Mouse (Mus musculus) spleen, adult 2 months (tissue): ENCODE data around the gene AL732309.1. TPM values are rescaled to one million over a fixed set of nuclear protein-coding genes. Genes with fewer than 3 reads are reported as not detected.

Source experiments
- DNase-seq, 2 experiments: peaks; one replicate each; pipeline versions ENCODE4 v3.0.0 to v3.0.0-alpha.2; 2012 to 2021; ENCODE audit warnings: low spot score in 2 of 2, low read depth in 1 of 2
- H3K27ac ChIP-seq: fragments of 200-500 bp; 2 replicates; pipeline ENCODE4 v1.5.1; 2012; ENCODE audit warnings: low read length, inconsistent platforms; ENCODE audit not compliant: insufficient read depth
- H3K27me3 ChIP-seq: fragments of 200-500 bp; 2 replicates; pipeline ENCODE4 v1.6.1; 2012; ENCODE audit warnings: mild to moderate bottlenecking, moderate library complexity, low read length, inconsistent platforms; ENCODE audit not compliant: control insufficient read depth, insufficient read depth
- H3K36me3 ChIP-seq: fragments of 200-500 bp; 2 replicates; pipeline ENCODE4 v1.6.1; 2012; ENCODE audit warnings: mild to moderate bottlenecking, low read length, inconsistent platforms; ENCODE audit not compliant: control insufficient read depth, insufficient read depth
- H3K4me1 ChIP-seq: fragments of 200-500 bp; 2 replicates; pipeline ENCODE4 v1.6.1; 2011; ENCODE audit warnings: inconsistent platforms; ENCODE audit not compliant: control insufficient read depth, insufficient read depth, insufficient read length
- H3K4me3 ChIP-seq: fragments of 200-500 bp; 2 replicates; pipeline ENCODE4 v1.5.1; 2011; ENCODE audit warnings: mild to moderate bottlenecking, inconsistent platforms; ENCODE audit not compliant: insufficient read depth, insufficient read length; ENCODE audit errors: extremely low read depth
- CTCF ChIP-seq: fragments of 200-500 bp; IDR thresholded peaks from 2 replicates; pipeline ENCODE4 v1.5.1; 2011; ENCODE audit warnings: mild to moderate bottlenecking, inconsistent platforms; ENCODE audit not compliant: insufficient read depth, insufficient read length, insufficient replicate concordance; ENCODE audit errors: extremely low read depth
- POLR2A ChIP-seq: fragments of 200-500 bp; IDR thresholded peaks from 2 replicates; pipeline ENCODE4 v1.6.1; 2011; ENCODE audit warnings: low read depth, low read length, inconsistent platforms
- WGBS: fragments of 180-500 bp; shearing (Covaris S2); methylation state at CpG from one replicate; pipeline ENCODE4 v1.1.7; 2018; 5-methylcytosine and 5-hydroxymethylcytosine counted together
- polyA plus RNA-seq: library from polyadenylated mRNA; depleted of rRNA; stranded (reverse); fragments of >200 nt; gene quantifications from 2 replicates; pipeline ENCODE4 v1.2.3, GENCODE M21; 2012

The AL732309.1 gene
- polyA plus RNA-seq, 1 experiment = 21.0 TPM

DNA sequence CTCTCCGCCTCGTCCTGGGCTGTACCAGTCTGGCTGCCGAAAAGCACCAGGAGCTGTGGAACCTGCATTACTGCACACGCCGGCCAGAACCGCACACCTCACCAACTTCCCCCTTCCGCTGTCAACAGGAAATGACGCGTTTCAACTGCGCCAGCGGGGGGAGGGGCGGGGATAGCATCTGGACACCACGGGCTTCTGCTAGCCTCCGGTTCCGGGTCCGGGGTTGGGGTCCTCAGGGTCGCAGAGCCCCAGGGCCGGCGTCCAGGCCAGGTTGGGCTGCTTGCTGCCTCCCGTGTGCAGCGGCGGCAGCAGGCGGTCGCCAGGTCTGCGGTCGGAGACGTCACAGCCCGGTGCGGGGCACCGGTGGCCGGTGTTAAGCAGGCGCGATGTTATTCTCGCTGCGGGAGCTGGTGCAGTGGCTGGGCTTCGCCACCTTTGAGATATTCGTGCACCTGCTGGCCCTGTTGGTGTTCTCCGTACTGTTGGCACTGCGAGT, 8.7 kb upstream of the AL732309.1 start, which contains the start of gene Tmem203:
Tmem203 (plus strand) TSS at position 156 of the 496 bp plus-strand sequence.
- peak; percentile 82 to 84 for DNase-seq
- Histone ChIP-seq H3K27ac (peak within 1 kb of the TSS; percentile 86), H3K27me3 (no peaks in the 10 kb centered on the region), H3K4me3 (peak within 1 kb of the TSS; percentile 98), H3K4me1 (peaks cover 9% of the 10 kb centered on the region), H3K36me3 (peaks cover 8% of the 10 kb centered on the region)
- TF ChIP-seq POLR2A (peak; percentile 40; the same call in 1 of the 2 replicates), CTCF (no peak)
- WGBS = 1% methylated on average over 39 of the region's 39 CpGs

DNA sequence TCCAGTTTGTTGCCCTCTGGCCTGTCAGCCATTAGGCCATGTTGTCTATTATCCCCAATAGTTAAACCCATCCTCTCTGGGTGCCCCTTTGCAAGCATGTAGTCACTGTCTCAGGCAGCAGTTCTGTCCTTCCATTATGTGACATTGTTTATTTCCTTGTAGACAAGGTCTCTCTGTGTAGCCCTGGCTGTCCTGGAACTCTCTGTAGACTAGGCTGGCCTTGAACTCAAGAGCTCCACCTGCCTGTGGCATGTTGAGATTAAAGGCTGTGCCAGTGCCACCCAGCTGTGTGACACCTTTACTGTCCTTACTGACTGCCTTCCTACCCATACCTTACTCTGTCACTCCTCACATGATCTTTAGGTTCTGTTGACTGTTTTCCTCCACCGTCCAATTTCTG, 5.7 kb upstream of the AL732309.1 start:
- Histone ChIP-seq H3K4me1 (peaks cover 9% of the 10 kb centered on the region), H3K4me3 (no peak overlapping the region), H3K27ac (no peak overlapping the region), H3K36me3 (peaks cover 29% of the 10 kb centered on the region), H3K27me3 (no peaks in the 10 kb centered on the region)
- peak in 1 of 2 experiments; percentile 31 for DNase-seq
- 92% methylated on average over 1 of the region's 1 CpGs for WGBS
- TF ChIP-seq CTCF (peak; percentile 8; the same call in 1 of the 2 replicates), POLR2A (no peak)

- DNase-seq = no peak
- TF ChIP-seq POLR2A (no peak), CTCF (no peak)
Observed at GRCm38 (mm10) chr2:25244144-25244543, 2.5 kb downstream of the AL732309.1 start.

GRCm38 (mm10) chr2:25243342-25243741, 3.3 kb downstream of the AL732309.1 start:
- 87% methylated on average over 8 of the region's 8 CpGs for WGBS
- no peak for TF ChIP-seq CTCF
- H3K27me3 ChIP-seq = peaks cover 11% of the 10 kb centered on the region

More at GRCm38 (mm10) chr2:25244144-25244543, 2.5 kb downstream of the AL732309.1 start:
- 83% methylated on average over 4 of the region's 4 CpGs for WGBS
- Histone ChIP-seq H3K36me3 (peaks cover 14% of the 10 kb centered on the region), H3K4me1 (peaks cover 9% of the 10 kb centered on the region), H3K27me3 (peaks cover 11% of the 10 kb centered on the region), H3K4me3 (no peak overlapping the region), H3K27ac (no peak overlapping the region)

DNA sequence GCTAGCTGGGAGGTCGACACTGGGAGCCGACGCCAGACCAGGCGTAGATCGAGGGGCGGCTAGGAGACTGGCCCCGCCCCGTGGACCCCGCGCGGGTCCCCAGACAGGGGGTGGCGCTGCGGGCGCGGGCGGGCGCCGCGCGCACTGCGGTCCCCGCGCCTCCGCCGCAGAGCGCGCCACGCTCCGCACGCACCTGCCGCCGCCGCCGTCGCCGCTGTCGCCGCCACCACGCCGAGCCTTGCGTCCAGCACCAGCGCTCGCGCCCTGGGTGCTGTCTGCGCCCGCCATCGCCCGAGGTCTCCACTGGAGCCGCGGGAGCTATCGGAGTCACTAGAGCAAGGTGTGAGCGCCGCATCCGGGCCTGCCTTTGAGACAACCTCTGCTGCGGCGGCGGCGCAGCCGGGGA, 4.6 kb downstream of the AL732309.1 start, which contains the start of the genes Rnf208 and Cysrt1:
Rnf208 (plus strand) TSS at position 155 of the 406 bp plus-strand sequence.
Cysrt1 (minus strand) TSS at position 352 of the 406 bp plus-strand sequence.
- H3K27me3 ChIP-seq = peaks cover 11% of the 10 kb centered on the region
- no peak within 1 kb of the TSS for H3K27ac ChIP-seq
- peak within 1 kb of the TSS; percentile 40; the same call in 1 of the 2 replicates for H3K4me3 ChIP-seq
- DNase-seq = no peak
- H3K4me1 ChIP-seq = peaks cover 9% of the 10 kb centered on the region
- 2% methylated on average over 50 of the region's 59 CpGs for WGBS
- H3K36me3 ChIP-seq = no peaks in the 10 kb centered on the region; the same call in 1 of the 2 replicates
- no peak for TF ChIP-seq CTCF
- no peak for TF ChIP-seq POLR2A

More at GRCm38 (mm10) chr2:25243342-25243741, 3.3 kb downstream of the AL732309.1 start:
- H3K27ac ChIP-seq = no peak overlapping the region
- H3K4me3 ChIP-seq = no peak overlapping the region
- no peak for DNase-seq
- H3K4me1 ChIP-seq = peaks cover 9% of the 10 kb centered on the region
- H3K36me3 ChIP-seq = peaks cover 8% of the 10 kb centered on the region; the same call in 1 of the 2 replicates

DNA sequence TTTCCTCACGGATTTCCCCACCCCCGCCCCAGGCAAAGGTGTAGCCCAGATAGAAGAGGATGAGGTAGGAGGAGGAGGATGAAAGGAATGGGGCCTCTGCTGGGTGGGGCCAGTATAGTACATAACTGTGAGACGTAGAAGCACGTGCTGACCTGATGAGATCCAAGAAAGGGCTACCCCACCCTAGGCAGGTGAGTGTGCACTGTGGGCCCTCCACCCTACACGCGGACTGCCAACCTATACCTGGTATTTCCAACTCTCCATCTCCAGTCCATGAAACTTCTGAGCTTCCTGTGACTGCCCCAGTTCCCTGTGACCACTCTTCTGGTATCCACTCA, 5.3 kb downstream of the AL732309.1 start:
- Histone ChIP-seq H3K27me3 (peaks cover 11% of the 10 kb centered on the region), H3K4me1 (peaks cover 9% of the 10 kb centered on the region), H3K27ac (no peak overlapping the region), H3K4me3 (no peak overlapping the region), H3K36me3 (no peaks in the 10 kb centered on the region)
- 13% methylated on average over 6 of the region's 6 CpGs for WGBS
- DNase-seq = no peak
- TF ChIP-seq CTCF (no peak), POLR2A (no peak)
